Mouse (Mus musculus): ENCODE data around the gene Gm21992.

Gene Gm21992

GRCm38 (mm10) chr19:4711601-4712155, 99.7 kb downstream of the Gm21992 start:
- no peak for DNase-seq (ENCODE audit: low spot score)

GRCm38 (mm10) chr19:4711098-4711600, 100.3 kb downstream of the Gm21992 start, which contains the start of gene Sptbn2:
Gene Sptbn2, plus strand, starts transcription at chr19:4711167.
- DNase-seq (ENCODE audit: low spot score): no peak

GRCm38 (mm10) chr19:4708765-4709164, 102.6 kb downstream of the Gm21992 start:
- DNase-seq (ENCODE audit: low spot score): no peak

GRCm38 (mm10) chr19:4701221-4701620, 110.2 kb downstream of the Gm21992 start:
- no peak for DNase-seq (ENCODE audit: low spot score)

- DNase-seq (ENCODE audit: low spot score): no peak
Observed at GRCm38 (mm10) chr19:4700656-4701055, 110.8 kb downstream of the Gm21992 start.

GRCm38 (mm10) chr19:4699821-4700220, 111.6 kb downstream of the Gm21992 start:
- DNase-seq (ENCODE audit: low spot score): no peak

- no peak for DNase-seq (ENCODE audit: low spot score)
Observed at GRCm38 (mm10) chr19:4698856-4699255, 112.6 kb downstream of the Gm21992 start.

GRCm38 (mm10) chr19:4698205-4698677, 113.2 kb downstream of the Gm21992 start, which contains the start of gene Gm960:
Gene Gm960, minus strand, starts transcription at chr19:4698668.
- no peak for DNase-seq (ENCODE audit: low spot score)

GRCm38 (mm10) chr19:4697721-4698120, 113.7 kb downstream of the Gm21992 start:
- DNase-seq (ENCODE audit: low spot score): no peak

- DNase-seq (ENCODE audit: low spot score): no peak
Observed at GRCm38 (mm10) chr19:4697121-4697520, 114.3 kb downstream of the Gm21992 start.

GRCm38 (mm10) chr19:4694346-4694745, 117.1 kb downstream of the Gm21992 start:
- no peak for DNase-seq (ENCODE audit: low spot score)

Data from spleen, adult 12 weeks (tissue).